Mouse (Mus musculus) embryonic facial prominence, embryonic 10.5 days (tissue): ENCODE results near the gene Rbp3. TPM values are rescaled to one million over a fixed set of nuclear protein-coding genes. Genes with fewer than 3 reads are reported as not detected.

ENCODE experiments used
- DNase-seq: peaks from one replicate; pipeline ENCODE4 v3.0.0-alpha.2; 2017; ENCODE audit warnings: low spot score
- H3K27ac ChIP-seq: fragments of 300-500 bp; sonication (generic); replicated peaks from 2 replicates; pipeline ENCODE4 v1.5.1; 2016; ENCODE audit warnings: mild to moderate bottlenecking
- H3K27me3 ChIP-seq: fragments of 300-500 bp; sonication (generic); replicated peaks from 2 replicates; pipeline ENCODE4 v1.6.1; 2016; ENCODE audit warnings: low read depth, mild to moderate bottlenecking; ENCODE audit not compliant: poor library complexity, severe bottlenecking
- H3K36me3 ChIP-seq: fragments of 300-500 bp; sonication (generic); replicated peaks from 2 replicates; pipeline ENCODE4 v1.6.1; 2016; ENCODE audit warnings: mild to moderate bottlenecking, moderate library complexity
- H3K4me1 ChIP-seq: fragments of 300-500 bp; sonication (generic); 2 replicates; pipeline ENCODE4 v1.6.1; 2016
- H3K4me3 ChIP-seq: fragments of 300-500 bp; sonication (generic); 2 replicates; pipeline ENCODE4 v1.5.1; 2016; ENCODE audit warnings: mild to moderate bottlenecking, moderate library complexity
- H3K9me3 ChIP-seq: fragments of 300-500 bp; sonication (generic); 2 replicates; pipeline ENCODE4 v1.6.1; 2016; ENCODE audit warnings: mild to moderate bottlenecking
- WGBS: fragments of 180-500 bp; shearing (Covaris S2); methylation state at CpG from one replicate; pipeline ENCODE4 v1.1.7; 2016; 5-methylcytosine and 5-hydroxymethylcytosine counted together
- polyA plus RNA-seq: library from polyadenylated mRNA; unstranded; fragments of >200 nt; fragmentation: Nextera tagmentation; extraction: Ambion mirVana; gene quantifications from 2 replicates; pipeline ENCODE4 v1.2.1, GENCODE M21; 2016

The Rbp3 gene
- polyA plus RNA-seq, 1 experiment from 2014 or later = 0.05 TPM

DNA sequence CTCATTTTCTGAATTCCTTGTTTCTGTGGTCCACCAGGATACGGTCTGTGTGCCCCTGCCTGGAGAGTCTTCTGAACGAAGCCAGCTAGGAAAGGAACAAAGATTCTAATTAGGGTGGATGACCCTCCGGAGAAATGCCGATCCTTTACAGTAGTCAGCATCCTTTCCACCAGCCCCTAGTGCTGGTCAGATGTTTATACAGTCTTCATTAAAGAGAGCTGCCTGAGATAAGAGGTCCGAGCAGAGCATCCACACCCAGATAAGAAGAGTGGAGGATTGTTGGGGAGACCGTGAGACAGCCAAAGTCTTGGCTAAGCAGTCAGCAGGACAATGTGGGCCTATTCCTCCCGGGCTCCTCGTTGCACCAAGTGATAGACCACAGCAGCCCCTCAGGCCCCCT lies 13.1 kb upstream of the Rbp3 start, which contains the start of gene Gdf2:
Gene Gdf2 (plus strand): TSS at position 301 of the 400 bp plus-strand sequence.
- DNase-seq = no peak
- no peak within 1 kb of the TSS for H3K27ac ChIP-seq
- H3K36me3 ChIP-seq = no peaks in the 10 kb centered on the region
- H3K27me3 ChIP-seq = peaks cover 71% of the 10 kb centered on the region
- H3K4me3 ChIP-seq = no peak within 1 kb of the TSS
- 81% methylated on average over 8 of the region's 8 CpGs for WGBS
- H3K4me1 ChIP-seq = 0 out of 2 replicates have a peak, but pooled peaks cover 3% of the 10 kb centered on the region
- no peaks in the 10 kb centered on the region for H3K9me3 ChIP-seq

GRCm38 (mm10) chr14:33942222-33942621 lies 11.6 kb upstream of the Rbp3 start:
- H3K27ac ChIP-seq = no peak overlapping the region
- WGBS = 75% methylated on average over 5 of the region's 5 CpGs
- DNase-seq = no peak
- no peaks in the 10 kb centered on the region for H3K36me3 ChIP-seq
- 0 out of 2 replicates have a peak, but pooled peaks cover 3% of the 10 kb centered on the region for H3K4me1 ChIP-seq
- H3K27me3 ChIP-seq = peaks cover 71% of the 10 kb centered on the region
- H3K4me3 ChIP-seq = no peak overlapping the region
- no peaks in the 10 kb centered on the region for H3K9me3 ChIP-seq

GRCm38 (mm10) chr14:33946125-33946524 lies 7.7 kb upstream of the Rbp3 start:
- Histone ChIP-seq H3K4me1 (no peaks in the 10 kb centered on the region), H3K27me3 (peaks cover 74% of the 10 kb centered on the region), H3K9me3 (no peaks in the 10 kb centered on the region), H3K27ac (no peak overlapping the region), H3K36me3 (no peaks in the 10 kb centered on the region), H3K4me3 (no peak overlapping the region)
- WGBS = 77% methylated on average over 6 of the region's 6 CpGs
- DNase-seq = no peak

DNA sequence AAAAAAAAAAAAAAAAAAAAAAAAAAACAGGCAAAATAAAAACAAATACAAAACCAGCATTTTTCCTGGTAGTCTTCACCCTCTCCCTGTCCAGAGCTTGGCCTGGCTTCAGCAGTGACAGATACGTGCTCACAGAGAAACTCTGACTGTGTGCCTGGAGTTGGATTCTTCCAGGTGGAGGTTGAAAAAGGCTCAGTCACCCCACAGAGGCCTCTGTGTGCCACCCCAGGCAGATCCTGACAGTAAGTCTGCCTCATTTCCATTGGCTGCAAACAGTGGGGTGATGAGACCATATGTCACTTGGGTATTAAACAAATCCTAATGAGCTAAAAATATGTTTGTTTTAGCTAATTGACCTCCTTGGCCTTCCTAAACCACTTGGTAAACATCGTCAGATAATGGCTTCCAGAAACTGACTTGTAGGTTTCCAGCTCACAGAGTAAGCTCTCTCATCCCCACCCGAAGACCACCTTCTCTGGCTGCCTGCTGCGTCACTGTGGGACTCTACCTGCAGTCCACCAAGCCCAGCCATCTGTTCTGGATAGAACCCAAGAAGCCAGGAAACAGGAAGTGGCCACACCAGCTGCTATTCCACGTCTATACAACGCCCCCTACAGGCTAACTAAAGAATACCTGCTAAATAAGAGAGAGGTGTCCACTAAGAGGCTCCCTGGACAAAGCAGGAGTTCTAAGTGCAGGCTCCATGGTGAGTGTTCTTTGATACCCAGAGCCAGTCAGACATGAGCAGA lies 1.4 kb upstream of the Rbp3 start:
- Histone ChIP-seq H3K36me3 (no peaks in the 10 kb centered on the region), H3K27me3 (peaks cover 76% of the 10 kb centered on the region), H3K9me3 (peaks cover 5% of the 10 kb centered on the region; the same call in 1 of the 2 replicates), H3K4me1 (peaks cover 8% of the 10 kb centered on the region), H3K27ac (no peak overlapping the region), H3K4me3 (no peak overlapping the region)
- 38% methylated on average over 6 of the region's 6 CpGs for WGBS
- DNase-seq = peak; percentile 26

DNA sequence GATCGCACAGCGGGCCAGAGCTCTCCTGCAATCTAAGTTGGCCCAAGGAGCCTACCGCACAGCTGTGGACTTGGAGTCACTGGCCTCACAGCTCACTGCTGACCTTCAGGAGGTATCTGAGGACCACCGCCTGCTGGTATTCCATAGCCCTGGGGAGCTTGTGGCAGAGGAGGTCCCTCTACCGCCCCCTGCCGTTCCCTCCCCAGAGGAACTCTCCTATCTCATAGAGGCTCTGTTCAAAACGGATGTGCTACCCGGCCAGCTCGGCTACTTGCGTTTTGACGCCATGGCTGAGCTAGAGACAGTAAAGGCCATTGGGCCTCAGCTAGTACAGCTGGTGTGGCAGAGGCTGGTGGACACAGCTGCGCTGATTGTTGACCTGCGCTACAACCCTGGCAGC lies 2.3 kb downstream of the Rbp3 start:
- 74% methylated on average over 13 of the region's 13 CpGs for WGBS
- H3K27me3 ChIP-seq = peaks cover 75% of the 10 kb centered on the region
- H3K4me1 ChIP-seq = peaks cover 8% of the 10 kb centered on the region
- no peak for DNase-seq
- peaks cover 5% of the 10 kb centered on the region; the same call in 1 of the 2 replicates for H3K9me3 ChIP-seq
- H3K36me3 ChIP-seq = no peaks in the 10 kb centered on the region
- no peak overlapping the region for H3K4me3 ChIP-seq
- H3K27ac ChIP-seq = no peak overlapping the region

DNA sequence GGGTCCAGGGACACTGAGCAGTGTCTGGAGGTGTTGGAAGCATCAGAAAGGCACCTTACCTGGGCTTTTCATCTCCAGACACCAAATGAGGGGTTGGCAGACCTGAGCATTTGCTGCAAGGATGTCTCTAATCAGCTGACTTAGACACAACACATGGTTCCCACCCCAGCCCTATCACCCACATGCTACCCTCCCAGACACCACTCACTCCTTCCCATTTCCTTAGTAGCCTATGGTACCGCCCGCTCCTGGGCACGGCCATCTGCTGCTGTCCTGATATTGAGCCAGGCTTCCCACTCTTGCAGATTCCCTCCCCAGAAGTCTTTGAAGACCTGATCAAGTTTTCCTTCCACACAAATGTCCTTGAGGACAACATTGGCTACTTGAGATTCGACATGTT lies 4.4 kb downstream of the Rbp3 start:
- Histone ChIP-seq H3K9me3 (peaks cover 5% of the 10 kb centered on the region; the same call in 1 of the 2 replicates), H3K4me1 (no peaks in the 10 kb centered on the region), H3K27me3 (peaks cover 89% of the 10 kb centered on the region), H3K36me3 (no peaks in the 10 kb centered on the region), H3K27ac (no peak overlapping the region), H3K4me3 (no peak overlapping the region)
- whole genome bisulfite sequencing = 89% methylated on average over 4 of the region's 4 CpGs
- DNase-seq = no peak

DNA sequence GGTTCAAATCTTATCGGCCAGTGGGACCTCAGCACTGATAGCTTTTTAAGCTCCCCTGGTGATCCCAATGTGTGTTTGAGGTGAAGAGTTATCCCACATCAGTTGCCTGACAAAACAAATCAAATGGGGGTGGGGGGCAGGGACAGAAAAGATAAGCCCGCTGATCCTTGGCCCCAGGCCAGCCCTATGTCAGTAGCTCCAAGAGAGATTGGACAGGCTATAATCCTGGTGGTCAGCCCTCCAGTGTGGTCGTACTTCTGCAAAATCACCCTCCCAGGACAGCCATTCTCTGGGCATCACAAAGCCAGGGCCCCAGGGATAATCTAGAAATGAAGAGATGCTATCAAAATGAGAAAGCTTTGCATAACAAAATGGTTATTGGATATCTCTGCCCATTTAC lies 5.0 kb downstream of the Rbp3 start:
- no peaks in the 10 kb centered on the region for H3K36me3 ChIP-seq
- DNase-seq = no peak
- no peak overlapping the region for H3K4me3 ChIP-seq
- peaks cover 89% of the 10 kb centered on the region for H3K27me3 ChIP-seq
- no peak overlapping the region for H3K27ac ChIP-seq
- no peaks in the 10 kb centered on the region for H3K4me1 ChIP-seq
- H3K9me3 ChIP-seq = peaks cover 5% of the 10 kb centered on the region; the same call in 1 of the 2 replicates
- WGBS = 69% methylated on average over 3 of the region's 3 CpGs

DNA sequence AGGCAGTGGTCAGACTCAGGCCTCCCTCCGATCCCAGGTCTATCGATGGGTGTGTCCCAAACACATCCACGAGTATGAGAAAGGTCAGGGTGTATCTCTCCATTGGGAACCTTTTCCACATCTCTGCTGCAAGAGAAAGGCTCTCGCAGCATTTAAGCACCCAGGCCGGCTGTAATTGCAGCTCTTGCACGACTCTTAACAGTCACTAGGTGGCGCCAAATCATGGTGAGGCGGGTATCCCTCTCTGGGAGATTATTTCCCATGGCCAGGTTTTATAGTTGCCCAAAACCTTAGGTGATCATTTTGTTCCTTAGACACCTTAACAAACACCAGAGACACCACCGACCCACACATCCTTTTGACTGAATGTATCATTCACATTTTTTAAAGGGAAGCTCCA lies 5.5 kb downstream of the Rbp3 start:
- no peak overlapping the region for H3K4me3 ChIP-seq
- 13% methylated on average over 9 of the region's 9 CpGs for WGBS
- no peaks in the 10 kb centered on the region for H3K4me1 ChIP-seq
- no peaks in the 10 kb centered on the region for H3K36me3 ChIP-seq
- H3K27me3 ChIP-seq = peaks cover 84% of the 10 kb centered on the region
- DNase-seq = peak; percentile 54
- no peak overlapping the region for H3K27ac ChIP-seq
- peaks cover 5% of the 10 kb centered on the region; the same call in 1 of the 2 replicates for H3K9me3 ChIP-seq

GRCm38 (mm10) chr14:33965675-33966074 lies 11.9 kb downstream of the Rbp3 start:
- Histone ChIP-seq H3K36me3 (no peaks in the 10 kb centered on the region), H3K27me3 (peaks cover 23% of the 10 kb centered on the region), H3K9me3 (no peaks in the 10 kb centered on the region), H3K4me1 (no peaks in the 10 kb centered on the region), H3K4me3 (no peak overlapping the region), H3K27ac (no peak overlapping the region)
- DNase-seq = no peak
- 69% methylated on average over 7 of the region's 7 CpGs for WGBS

- Histone ChIP-seq H3K36me3 (no peaks in the 10 kb centered on the region), H3K27ac (no peak overlapping the region), H3K27me3 (peaks cover 23% of the 10 kb centered on the region), H3K9me3 (no peaks in the 10 kb centered on the region), H3K4me1 (0 out of 2 replicates have a peak, but pooled peaks cover under 1% of the 10 kb centered on the region), H3K4me3 (no peak overlapping the region)
- 50% methylated on average over 7 of the region's 7 CpGs for WGBS
- peak; percentile 25 for DNase-seq
Measured at GRCm38 (mm10) chr14:33972679-33973078, 18.9 kb downstream of the Rbp3 start.

- 38% methylated on average over 5 of the region's 5 CpGs for WGBS
- Histone ChIP-seq H3K4me1 (peaks cover 11% of the 10 kb centered on the region; the same call in 1 of the 2 replicates), H3K27ac (no peak overlapping the region), H3K4me3 (no peak overlapping the region), H3K27me3 (peaks cover 43% of the 10 kb centered on the region), H3K36me3 (no peaks in the 10 kb centered on the region), H3K9me3 (no peaks in the 10 kb centered on the region)
- no peak for DNase-seq
Measured at GRCm38 (mm10) chr14:33974752-33975151, 20.9 kb downstream of the Rbp3 start.

DNA sequence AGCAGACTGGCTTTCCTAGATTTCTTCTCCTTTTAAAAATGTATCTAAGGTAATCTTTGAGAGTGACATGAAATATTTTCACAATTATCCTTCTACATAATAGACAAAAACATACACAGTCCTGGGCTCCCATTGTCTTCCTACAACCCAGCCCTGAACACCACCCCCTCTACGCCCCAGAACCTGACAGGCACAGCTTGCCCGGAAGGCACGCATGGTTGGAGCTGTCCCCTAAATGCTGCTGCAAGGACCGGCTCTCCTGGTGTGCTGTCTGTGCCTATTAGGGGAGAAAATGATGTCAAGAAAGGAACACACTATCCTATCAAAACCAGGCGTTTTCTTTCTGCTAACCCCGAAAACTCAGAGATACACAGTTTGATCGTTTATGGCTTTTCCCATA lies 23.9 kb downstream of the Rbp3 start:
- Histone ChIP-seq H3K9me3 (no peaks in the 10 kb centered on the region), H3K27ac (no peak overlapping the region), H3K4me1 (peaks cover 11% of the 10 kb centered on the region; the same call in 1 of the 2 replicates), H3K36me3 (no peaks in the 10 kb centered on the region), H3K27me3 (peaks cover 46% of the 10 kb centered on the region), H3K4me3 (peak overlapping the region; percentile 59; the same call in 1 of the 2 replicates)
- DNase-seq = peak; percentile 32
- 31% methylated on average over 7 of the region's 7 CpGs for WGBS

DNA sequence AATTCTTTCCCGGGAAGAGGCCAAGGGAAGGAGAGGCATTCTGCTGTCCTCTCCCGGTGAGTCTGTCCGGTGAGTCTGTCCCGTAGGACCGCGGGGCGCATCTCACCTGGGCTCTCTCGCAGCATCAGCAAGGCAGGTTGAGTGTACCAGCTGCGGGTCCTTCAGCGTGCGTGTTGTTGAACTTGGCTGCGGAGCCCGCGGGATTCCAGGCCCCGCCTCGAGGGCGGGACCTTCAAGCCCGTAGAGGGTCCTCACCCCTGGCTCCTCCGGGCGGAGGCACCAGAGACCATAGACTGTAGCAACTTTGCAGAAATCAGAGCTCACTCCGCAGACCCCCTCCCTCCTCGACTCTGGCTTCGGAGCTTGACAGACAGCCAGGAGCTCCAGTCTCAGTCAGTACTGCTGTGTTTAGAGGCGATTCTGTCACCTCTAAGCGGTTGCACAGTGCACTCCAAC lies 24.8 kb downstream of the Rbp3 start, which contains the start of gene Zfp488:
Gene Zfp488 (minus strand): TSS at position 161 of the 456 bp plus-strand sequence.
- peaks cover 46% of the 10 kb centered on the region for H3K27me3 ChIP-seq
- peak; percentile 70 for DNase-seq
- WGBS = 3% methylated on average over 25 of the region's 25 CpGs
- H3K4me1 ChIP-seq = peaks cover 11% of the 10 kb centered on the region; the same call in 1 of the 2 replicates
- H3K4me3 ChIP-seq = peak within 1 kb of the TSS; percentile 59
- H3K9me3 ChIP-seq = no peaks in the 10 kb centered on the region
- no peaks in the 10 kb centered on the region for H3K36me3 ChIP-seq
- H3K27ac ChIP-seq = no peak within 1 kb of the TSS
